Mouse (Mus musculus): ENCODE measurements around the gene Arid5a.

Gene Arid5a

DNA sequence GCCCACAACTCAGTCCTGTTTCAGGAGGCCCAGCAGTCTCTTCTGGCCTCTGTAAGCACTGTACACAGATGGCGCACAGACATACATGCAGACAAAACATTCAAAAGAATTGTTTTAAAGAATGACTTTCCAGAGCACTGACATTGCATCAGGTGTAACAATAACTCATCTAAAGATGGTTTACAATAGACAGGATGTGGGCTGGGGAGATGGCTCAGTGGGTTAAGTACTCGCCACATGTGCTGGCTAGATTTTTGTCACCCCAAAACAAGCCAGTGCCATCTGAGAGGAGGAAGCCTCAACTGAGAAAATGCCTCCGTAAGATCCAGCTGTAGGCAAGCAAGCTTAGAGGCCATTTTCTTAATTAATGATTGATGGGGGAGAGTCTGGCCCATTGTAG is 13.1 kb upstream of the Arid5a start:
- DNase-seq (ENCODE audit: low spot score): no peak

DNA sequence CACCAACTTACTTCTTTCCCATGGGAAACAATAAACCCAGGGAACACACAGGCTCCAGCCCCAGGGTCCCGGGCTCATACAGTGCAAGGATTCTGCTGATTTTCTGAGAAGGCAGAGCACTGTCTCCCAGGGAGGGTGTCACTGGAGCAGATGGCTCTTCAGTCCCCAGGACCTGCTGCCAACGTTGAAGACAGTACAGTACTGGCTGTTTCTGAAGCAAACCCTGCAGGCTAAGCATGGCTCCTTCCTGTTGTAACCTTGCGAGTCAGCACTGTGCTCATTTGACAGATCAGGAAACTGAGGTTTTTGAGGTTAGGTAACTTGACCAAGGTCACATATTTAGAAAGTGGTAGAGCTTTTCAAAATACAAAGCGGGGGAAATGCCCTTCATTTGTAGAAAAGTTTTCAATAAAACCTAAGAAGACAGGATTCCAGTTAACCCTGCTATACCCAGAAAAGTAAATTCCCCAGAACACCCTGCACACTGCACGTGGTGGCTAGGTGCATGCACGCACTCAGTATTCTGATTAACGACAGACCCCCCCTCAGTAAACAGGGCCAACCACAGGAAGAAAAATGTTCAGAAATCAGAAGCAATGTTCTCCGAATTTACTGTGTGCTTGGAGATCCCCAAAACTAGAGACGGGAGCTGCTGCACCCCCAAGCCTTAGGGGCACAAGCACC is 10.9 kb upstream of the Arid5a start:
- no peak for DNase-seq (ENCODE audit: low spot score)

DNA sequence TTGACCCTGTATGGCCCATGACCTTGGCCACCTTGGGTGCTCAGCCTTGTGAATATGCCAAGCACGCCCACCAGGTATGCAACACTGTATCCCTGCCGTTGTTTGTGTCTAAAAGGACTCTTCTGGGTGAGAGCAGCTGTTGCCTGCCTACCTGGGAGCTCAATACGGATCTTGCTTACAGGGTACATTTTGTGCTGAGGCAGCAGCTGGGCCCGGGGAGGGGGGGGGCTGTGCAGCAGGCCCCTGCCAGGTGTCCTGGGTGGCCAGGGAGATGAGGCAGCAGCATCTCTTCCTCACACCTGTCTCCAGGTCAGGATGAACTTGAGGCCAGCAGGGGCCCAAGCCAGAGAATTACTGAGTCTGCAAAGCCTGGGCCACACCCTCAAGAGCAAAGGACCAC is 9.4 kb upstream of the Arid5a start:
- no peak for DNase-seq (ENCODE audit: low spot score)

DNA sequence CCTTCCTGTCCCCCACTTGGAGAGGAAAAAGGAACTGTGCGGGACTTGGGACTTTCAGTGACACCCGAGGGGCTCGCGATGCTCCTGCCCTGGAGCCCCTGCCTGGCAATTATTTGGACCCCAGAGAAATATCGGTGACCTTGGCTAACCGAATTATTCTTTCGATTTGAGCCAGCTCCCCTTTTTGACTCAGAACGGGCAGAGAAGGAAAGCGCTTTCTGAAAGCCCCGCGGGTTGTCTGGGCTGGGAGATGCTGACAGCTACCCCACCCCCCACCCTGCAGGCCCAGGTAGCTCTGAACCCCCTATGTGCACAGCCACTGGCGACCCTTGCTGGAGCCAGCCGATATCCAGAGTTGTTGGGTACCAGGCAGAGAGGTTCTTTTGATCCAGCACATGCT is 8.4 kb upstream of the Arid5a start:
- no peak for DNase-seq (ENCODE audit: low spot score)

DNA sequence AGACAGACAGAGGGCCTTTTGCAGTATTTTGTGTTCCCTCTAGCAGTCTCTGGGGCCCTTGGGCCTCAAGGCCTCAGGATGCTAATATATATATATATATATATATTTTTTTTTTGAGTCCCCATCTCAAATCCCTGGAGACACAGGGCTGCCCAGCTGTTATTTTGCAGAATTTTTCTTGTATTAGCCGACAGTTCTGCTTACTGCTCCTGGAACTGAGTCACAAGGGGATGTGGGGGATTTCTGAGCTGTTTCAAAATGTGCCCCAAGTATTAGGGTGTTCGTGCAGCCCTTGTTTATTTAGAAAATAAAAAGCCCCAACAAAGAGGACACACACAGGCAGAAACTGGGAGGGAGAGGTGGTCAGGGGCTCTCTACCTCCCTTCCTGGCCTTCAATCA is 7.9 kb upstream of the Arid5a start:
- DNase-seq (ENCODE audit: low spot score): no peak

DNA sequence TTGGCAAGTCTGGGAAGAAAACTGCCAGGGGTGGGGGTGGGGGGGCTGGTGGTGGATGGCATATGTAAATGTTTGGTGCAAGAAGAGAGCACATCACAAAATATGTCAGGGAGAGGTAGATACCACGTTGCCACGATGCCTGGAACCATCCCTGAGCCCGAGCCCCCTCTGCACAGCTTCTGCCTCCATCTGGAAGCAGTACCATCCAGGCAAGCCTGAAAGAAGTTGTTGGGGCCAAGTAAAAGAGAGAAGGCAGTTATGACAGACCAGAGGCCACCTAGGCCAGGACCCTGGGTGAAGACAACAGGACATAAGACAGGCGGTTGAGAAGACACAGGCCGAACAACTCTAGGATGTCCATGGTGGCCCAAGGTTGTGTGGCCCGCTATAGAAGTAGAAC is 7.0 kb upstream of the Arid5a start:
- no peak for DNase-seq (ENCODE audit: low spot score)

DNA sequence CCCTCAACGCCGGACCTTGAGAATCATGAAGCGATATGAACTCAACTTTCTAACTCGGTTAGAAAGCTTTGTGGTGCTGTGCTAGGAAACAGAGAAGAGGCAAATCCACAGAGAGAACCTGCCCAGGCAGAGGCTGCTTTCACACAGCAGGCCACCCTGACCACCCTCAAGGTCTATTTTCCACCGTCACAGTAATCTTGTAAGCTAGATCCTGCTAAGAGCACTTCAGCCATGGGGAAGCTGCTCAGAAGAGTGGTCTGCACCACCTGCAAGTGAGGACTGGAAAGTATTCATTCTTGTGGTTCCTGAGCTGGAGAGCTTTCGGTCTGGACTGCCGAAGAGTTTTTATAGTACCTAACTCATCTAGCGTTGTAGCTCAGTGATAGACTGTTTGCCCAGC is 5.3 kb upstream of the Arid5a start:
- DNase-seq (ENCODE audit: low spot score): no peak

DNA sequence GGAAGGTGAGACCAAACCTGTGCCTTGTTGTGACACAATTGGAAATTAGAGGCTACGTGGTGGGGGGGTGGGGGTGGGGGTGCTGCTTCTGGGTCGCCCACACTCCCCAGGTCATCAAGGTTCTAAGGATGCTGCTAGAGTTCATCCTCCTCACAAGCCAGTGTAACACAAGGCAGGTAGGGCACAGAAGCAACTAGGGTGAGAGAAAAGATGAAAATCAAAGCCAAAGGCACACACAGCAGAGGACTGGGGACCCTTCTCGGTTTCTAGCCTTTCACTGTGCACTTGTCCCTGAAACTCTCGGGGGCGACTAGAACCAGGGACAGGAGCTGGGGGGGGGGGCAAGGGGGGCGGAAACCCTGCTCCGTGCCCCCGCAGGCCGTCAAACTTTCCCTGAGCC is 4.6 kb upstream of the Arid5a start:
- no peak for DNase-seq (ENCODE audit: low spot score)

DNA sequence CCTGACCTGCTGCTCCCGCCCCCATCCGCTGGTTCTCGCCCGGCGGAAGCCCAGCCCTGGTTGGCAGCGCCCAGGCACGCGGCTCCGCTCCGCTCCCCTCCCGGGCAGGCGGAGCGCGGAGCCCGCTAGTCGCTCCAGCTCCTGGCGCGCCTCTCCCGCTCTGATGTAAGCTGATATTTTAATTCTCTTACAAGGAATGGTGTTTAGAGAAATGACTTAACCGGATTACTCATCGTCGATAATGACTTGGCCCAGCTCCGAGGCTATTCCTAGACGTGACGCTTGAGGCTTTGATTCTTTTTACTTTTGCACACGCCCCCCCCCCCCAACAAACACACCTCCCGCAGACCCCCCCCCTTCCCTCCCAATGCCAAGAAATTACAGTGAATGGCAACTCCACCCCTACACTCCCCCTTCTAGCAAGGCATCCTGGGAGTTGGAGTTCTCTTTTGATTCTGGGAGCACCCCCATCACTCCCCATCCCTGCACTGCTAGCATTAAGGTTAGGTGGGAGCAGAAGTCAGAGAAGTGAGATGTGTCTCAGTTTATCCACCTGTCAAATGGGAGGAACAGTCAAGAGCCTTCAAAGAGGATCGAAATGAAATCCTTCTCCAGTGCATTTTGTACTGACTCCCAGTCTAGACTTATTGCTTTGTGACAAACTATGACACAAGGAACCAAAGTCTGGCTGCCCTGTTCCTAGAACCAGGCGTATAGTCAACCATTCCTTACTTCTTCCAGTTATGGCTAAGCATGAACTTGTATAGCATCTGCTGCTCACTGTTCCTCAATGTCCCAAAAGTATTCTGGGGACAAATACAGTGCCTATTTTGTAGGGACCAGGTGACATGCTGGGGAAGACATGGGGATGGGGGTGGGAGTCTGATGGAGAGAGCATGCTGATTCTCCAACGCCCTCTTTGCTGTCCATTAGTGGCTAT is 3.9 kb upstream of the Arid5a start:
- no peak for DNase-seq (ENCODE audit: low spot score)

DNA sequence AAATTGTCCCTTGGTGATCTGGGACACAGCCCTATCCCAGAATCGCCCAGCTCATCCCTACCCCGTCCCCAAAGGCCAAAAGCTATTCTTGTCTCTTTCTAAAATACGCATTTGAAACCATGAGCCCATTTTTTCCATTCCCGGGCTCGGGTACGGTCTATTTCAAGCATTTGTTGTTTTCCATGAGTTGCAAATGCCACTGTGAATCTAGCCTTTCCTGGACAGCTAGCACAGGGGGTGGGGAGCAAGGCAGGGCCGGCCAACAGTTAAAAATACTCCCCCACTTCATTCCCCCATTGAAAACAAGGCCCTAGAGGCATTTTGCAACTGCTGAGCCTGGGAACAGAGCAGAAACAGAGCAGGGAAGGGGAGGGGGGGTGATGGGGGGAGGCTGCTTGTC is 2.8 kb upstream of the Arid5a start:
- DNase-seq (ENCODE audit: low spot score): no peak

DNA sequence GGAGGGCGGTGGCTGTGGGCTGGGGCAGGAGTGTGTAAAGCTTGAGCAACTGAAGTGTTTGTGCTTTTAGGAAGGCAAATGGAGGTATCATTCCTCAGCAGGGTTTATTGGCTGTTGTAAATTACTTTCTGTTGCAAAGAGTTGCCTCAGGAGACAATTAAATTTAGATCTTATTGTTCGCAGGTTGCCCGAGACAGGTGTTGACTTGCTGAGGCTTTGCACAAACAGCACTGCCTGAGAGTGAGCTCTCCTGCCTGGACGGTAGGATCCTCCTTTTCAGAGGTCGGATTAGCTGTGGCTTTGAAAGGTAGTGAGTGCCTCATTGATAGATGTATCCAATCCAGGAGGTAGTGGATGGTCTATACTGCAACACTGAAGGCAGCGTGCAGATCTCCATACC is 1.4 kb upstream of the Arid5a start:
- DNase-seq (ENCODE audit: low spot score): no peak

DNA sequence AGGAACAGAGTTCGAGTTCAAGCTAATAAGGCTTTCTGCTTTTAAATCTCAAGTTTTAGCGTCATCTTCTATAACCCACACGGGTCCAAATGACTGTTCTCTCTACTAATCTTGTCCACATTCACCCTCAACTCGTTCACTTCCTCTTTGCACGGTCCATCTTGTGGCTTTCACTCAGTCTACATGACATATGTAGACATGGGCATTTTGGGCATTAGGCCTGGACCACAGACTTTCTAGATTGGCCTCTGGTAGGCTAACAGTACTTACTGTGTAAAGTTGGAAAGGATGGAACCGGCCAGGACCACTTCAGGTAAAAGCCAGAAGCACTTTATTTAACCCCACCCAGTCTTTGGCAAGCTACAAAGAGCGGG is 425 bp upstream of the Arid5a start:
- DNase-seq (ENCODE audit: low spot score): no peak

DNA sequence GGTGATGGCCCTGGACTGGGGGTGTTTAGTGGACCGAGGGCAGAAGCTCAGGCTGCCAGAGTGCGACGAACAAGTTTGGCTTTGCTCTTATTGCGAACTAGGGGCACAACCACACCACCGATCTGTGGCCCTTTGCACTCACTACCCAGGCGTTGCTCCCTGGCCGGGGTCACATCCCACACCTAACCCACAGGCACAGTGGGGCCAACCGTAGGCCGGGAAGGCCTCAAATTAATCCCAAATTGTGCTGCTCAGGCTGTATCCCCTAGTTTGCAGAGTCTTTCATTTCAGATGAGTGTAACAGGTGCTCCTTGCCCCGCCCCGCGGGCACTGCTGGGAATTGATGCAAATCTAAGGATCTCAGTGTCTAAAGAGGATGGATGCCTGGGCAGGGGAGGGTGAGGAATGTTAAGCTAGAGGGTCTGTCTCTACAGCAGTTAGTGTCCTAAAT is 943 bp downstream of the Arid5a start:
- peak; percentile 27 for DNase-seq (ENCODE audit: low spot score)

DNA sequence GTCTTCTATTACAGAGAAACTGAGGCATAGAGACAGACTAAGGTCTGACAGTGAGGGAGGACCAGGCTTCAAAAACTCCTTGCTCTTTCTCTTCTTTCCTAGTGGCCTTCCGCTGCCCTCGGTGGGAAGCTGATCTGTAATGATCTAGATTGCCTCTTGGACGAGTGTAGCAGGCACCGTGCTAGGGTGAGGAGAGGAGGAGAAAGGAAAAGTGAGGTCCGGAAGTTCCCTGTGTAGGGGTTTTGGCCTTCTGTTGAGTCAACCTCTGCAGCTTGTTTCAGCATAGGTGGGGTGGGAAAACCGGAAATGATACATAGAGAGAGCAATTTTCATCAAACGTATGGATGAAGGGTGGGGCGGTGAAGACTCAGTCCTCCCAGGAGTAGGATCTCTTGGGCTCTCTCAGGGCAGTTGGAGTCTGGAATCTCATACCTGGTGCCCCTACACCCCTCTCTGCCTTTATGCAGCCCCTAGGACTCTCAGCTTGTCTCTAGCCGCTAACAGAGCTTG is 1.5 kb downstream of the Arid5a start:
- DNase-seq (ENCODE audit: low spot score): no peak

DNA sequence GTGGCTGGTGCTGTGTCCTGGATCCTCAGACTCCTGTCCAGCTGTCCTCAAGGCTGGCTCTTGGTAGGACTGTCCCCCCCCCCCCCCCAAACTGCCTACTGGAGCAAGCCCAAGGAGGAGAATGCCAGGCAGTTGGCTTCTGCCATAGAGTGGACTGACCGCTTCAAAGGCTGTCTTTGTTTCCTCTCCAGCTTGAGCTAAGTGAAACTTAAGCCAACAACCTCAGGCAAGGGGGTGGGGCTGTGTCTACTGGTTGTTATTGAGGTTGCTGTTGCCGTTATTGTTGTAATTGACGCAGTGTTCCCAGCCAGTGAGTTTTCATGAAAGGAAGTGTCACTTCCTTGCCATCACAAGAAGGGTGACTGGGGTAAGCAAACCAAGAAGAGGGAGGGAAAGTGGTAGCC is 2.0 kb downstream of the Arid5a start:
- DNase-seq (ENCODE audit: low spot score): peak; percentile 31

DNA sequence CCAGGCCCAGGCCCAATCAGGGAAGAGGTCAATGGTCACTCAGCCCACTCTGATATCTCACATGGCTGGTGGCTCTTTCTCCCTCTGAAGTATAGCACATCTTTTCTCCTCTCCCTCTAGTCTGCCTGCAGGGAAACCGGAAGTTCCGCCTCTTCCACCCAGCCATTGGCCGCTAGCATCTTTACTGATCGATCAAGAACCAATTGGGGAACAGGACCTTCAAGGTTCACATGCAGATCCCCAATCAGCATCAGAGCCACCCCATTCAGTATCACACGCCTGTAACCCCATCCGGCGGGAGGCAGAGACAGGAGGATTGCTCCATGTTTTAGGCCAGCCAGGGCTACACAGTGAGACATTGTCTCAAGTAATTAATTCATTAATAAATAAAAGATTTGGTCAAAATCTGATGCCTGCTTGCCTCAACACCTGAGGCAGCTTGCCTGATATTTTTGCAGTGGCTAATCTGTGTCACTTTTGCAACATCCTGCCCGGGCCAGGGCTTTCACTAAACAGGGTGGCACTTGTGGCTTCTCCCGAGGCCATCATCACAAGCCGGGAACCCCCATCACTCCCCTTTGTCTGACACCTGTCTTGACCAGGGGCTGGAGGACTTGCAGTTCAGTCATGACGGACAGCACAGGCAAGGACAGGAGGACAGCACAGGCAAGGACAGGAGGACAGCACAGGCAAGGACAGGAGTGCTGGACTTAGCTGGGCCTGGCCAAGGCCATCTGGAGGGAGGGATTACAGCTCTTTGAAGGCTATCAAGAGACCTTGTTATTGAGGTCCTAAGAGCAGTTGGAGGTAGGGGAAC is 7.6 kb downstream of the Arid5a start:
- no peak for DNase-seq (ENCODE audit: low spot score)

DNA sequence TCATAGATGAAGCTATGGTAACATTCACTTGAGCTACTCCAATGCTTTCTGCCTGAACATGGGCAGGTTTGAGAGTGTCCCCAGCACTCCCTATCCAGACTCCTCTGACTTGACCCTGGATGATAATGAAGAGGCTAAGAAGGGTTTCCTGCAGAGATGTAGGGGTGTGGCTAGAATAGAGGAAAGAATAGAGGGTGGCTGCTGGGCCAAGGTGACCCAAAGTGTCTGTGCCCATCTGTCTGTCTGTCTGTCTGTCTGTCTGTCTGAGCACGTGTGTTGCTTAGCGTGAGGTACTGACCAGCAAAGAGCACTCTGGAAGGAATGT is 8.2 kb downstream of the Arid5a start:
- DNase-seq (ENCODE audit: low spot score): no peak

DNA sequence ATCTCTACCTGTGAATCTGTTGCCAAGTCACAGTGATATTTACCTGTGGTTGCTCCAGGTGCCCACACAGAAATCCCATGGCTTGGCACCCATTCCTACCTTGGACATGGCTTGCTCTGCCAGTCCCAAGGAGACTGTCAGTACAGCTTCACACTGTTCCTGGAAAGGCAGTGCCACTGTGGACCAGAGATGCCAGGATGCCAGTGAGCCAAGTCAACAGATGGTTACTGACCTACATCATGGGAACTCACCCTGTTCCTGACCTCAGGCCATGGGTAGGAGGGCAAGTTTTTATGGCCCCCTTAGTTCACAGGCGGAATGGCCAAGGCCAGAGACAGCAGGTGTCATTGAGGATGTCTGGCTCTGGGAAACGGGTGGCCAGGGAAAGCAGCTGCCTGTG is 13.6 kb downstream of the Arid5a start:
- no peak for DNase-seq (ENCODE audit: low spot score)

DNA sequence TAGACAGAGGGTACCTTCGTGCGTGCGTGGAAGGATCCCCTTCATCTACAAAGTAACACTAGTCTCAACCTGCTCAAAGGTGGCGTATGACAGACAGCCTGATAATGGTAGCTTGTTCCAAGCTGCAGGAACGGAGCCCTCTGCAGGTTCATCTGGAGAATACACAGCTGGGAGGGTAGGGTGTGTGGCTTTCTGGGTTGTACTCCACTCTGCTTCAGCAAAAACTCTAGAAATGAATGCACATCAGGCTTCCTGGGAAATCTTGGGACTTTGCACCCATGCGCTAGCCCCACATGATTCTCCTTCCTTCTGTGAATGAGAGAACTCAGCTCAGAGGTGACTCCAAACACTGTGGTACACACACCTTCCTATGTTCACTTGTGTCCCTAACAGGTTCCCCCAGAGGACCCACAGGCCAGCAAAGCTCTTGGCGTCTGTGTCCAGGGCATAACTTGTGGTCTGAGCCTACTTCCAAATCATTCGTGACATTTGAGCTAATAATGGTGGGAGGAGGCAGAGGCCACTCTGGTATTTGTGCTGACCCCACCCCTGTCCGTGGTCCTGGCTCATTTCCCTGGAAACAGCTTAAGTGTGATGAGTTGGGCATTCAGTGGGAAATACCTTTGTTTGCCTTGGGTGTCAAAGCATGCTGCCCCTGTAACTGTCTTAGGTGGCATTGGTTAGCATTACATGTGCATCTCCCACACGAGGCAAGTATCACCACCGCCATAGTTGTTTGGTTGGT is 14.5 kb downstream of the Arid5a start:
- no peak for DNase-seq (ENCODE audit: low spot score)

DNA sequence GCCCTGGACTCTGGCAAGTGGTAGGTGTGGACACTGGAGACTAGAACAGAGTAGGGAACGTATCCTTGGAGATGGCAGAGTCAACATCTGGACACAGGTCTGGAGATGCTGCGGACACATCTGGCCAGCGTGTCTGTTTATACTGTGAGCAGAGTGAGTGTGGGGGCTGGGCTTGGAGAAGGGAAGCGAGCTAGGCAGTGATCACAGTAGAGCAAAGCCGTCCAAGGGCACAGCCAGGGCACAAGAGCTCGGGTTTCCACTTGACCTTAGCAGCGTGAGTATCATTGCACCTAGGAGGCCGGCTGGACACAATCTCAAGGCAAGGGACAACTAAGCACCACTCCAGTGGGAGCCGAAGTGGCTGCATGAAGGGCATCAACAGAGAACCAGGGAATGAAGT is 15.5 kb downstream of the Arid5a start:
- no peak for DNase-seq (ENCODE audit: low spot score)

DNA sequence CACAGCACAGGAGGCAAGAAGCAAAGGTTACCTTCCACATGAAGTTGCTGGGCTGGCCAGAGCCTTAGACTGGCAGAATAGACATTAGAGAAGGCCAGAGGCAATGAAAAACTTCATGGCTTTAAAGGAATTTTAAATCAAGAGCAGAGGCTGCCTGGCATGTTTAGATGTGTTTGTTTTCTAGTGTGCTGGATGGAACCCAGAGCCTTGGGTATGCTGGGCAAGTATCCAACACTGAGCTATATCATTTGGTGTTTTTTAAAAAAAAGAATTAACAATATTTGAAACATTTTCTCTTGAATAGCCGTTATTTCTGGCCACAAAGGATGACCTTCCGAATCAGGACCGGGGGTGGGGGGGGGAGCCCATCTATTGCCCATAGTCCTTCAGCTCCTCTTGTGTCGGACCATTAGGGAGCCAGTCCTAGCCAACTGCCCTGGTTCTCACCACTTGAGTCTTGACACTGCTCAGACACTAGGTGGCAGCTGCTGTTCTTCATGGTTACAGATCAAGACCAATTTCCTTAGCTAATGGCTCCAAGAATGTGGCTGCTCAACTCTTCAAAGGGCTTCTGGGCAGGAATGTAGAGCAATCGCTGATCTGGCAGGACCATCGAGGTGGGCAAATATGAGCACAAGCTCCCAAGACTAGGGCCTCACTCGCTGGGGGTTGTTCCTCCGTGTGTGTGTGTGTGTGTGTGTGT is 16.4 kb downstream of the Arid5a start:
- DNase-seq (ENCODE audit: low spot score): no peak

All from spleen, adult 12 weeks (tissue).